Mouse (Mus musculus) liver, adult 2 months (tissue): Measurements from ENCODE around the gene Ak1. TPM values are rescaled to one million over a fixed set of nuclear protein-coding genes. Genes with fewer than 3 reads are reported as not detected.

Source experiments
- DNase-seq: peaks from one replicate; pipeline ENCODE4 v3.0.0-alpha.2; 2011; ENCODE audit warnings: low read depth, low spot score; ENCODE audit errors: extremely low read depth
- H3K27ac ChIP-seq: fragments of 200-500 bp; replicated peaks from 2 replicates; pipeline ENCODE4 v1.5.1; 2012; ENCODE audit warnings: low read depth, mild to moderate bottlenecking, control low read depth, inconsistent platforms, low read length; ENCODE audit not compliant: insufficient read depth
- H3K27me3 ChIP-seq: fragments of 200-500 bp; 2 replicates; pipeline ENCODE4 v1.6.1; 2012; ENCODE audit warnings: mild to moderate bottlenecking, moderate library complexity, low read length, inconsistent platforms; ENCODE audit not compliant: control insufficient read depth, insufficient read depth
- H3K36me3 ChIP-seq: fragments of 200-500 bp; 2 replicates; pipeline ENCODE4 v1.6.1; 2012; ENCODE audit warnings: low read length, inconsistent platforms; ENCODE audit not compliant: control insufficient read depth, insufficient read depth
- H3K4me1 ChIP-seq: fragments of 200-500 bp; 2 replicates; pipeline ENCODE4 v1.6.1; 2011; ENCODE audit warnings: low read length; ENCODE audit not compliant: control insufficient read depth, insufficient read depth
- H3K4me3 ChIP-seq: fragments of 200-500 bp; 2 replicates; pipeline ENCODE4 v1.5.1; 2011; ENCODE audit warnings: low read depth, mild to moderate bottlenecking, control low read depth, low read length, moderate library complexity; ENCODE audit not compliant: insufficient read depth
- H3K79me2 ChIP-seq: fragments of 200-500 bp; 2 replicates; pipeline ENCODE4 v1.6.1; 2012; ENCODE audit warnings: inconsistent platforms, mild to moderate bottlenecking, low read length, moderate library complexity; ENCODE audit not compliant: control insufficient read depth, insufficient read depth
- H3K9ac ChIP-seq: fragments of 200-500 bp; 2 replicates; pipeline ENCODE4 v1.6.1; 2012; ENCODE audit warnings: low read depth, mild to moderate bottlenecking, control low read depth, inconsistent platforms, low read length
- CTCF ChIP-seq: fragments of 200-500 bp; IDR thresholded peaks from 2 replicates; pipeline ENCODE4 v1.5.1; 2011; ENCODE audit warnings: low read depth, low read length, control low read depth
- POLR2A ChIP-seq: fragments of 200-500 bp; IDR thresholded peaks from 2 replicates; pipeline ENCODE4 v1.6.1; 2011; ENCODE audit warnings: low read length, control low read depth; ENCODE audit not compliant: insufficient read depth; ENCODE audit errors: extremely low read depth
- WGBS: fragments of 180-500 bp; shearing (Covaris S2); methylation state at CpG from one replicate; pipeline ENCODE4 v1.1.7; 2018; 5-methylcytosine and 5-hydroxymethylcytosine counted together
- polyA plus RNA-seq: library from polyadenylated mRNA; depleted of rRNA; stranded (reverse); fragments of >200 nt; gene quantifications from 2 replicates; pipeline ENCODE4 v1.2.3, GENCODE M21; 2012
- total RNA-seq: library from RNA; depleted of rRNA; stranded (reverse); fragments of >200 nt; gene quantifications from 2 replicates; pipeline ENCODE4 v1.2.3, GENCODE M21; 2014

The Ak1 gene
- total and polyA plus RNA-seq, 2 experiments: 0.26 to 1.4 TPM

GRCm38 (mm10) chr2:32669876-32670275 lies 48.3 kb downstream of the Ak1 start:
- WGBS: 82% methylated on average over 3 of the region's 3 CpGs
- DNase-seq: no peak
- H3K4me3 ChIP-seq: no peak overlapping the region

GRCm38 (mm10) chr2:32671147-32671546 lies 49.6 kb downstream of the Ak1 start:
- H3K27ac ChIP-seq: no peak overlapping the region
- WGBS: 75% methylated on average over 9 of the region's 9 CpGs

More at GRCm38 (mm10) chr2:32669876-32670275, 48.3 kb downstream of the Ak1 start:
- TF ChIP-seq POLR2A (no peak), CTCF (no peak)
- H3K27ac ChIP-seq: peak overlapping the region; percentile 12; the same call in 1 of the 2 replicates
- peaks cover 1% of the 10 kb centered on the region; the same call in 1 of the 2 replicates for H3K36me3 ChIP-seq
- no peak overlapping the region for H3K9ac ChIP-seq
- H3K4me1 ChIP-seq: 0 out of 2 replicates have a peak, but pooled peaks cover 2% of the 10 kb centered on the region
- no peaks in the 10 kb centered on the region for H3K27me3 ChIP-seq
- no peaks in the 10 kb centered on the region for H3K79me2 ChIP-seq

GRCm38 (mm10) chr2:32671907-32672595 lies 50.5 kb downstream of the Ak1 start:
- 86% methylated on average over 9 of the region's 9 CpGs for WGBS

More at GRCm38 (mm10) chr2:32671147-32671546, 49.6 kb downstream of the Ak1 start:
- Histone ChIP-seq H3K4me1 (no peaks in the 10 kb centered on the region), H3K27me3 (no peaks in the 10 kb centered on the region), H3K4me3 (no peak overlapping the region), H3K79me2 (no peaks in the 10 kb centered on the region), H3K36me3 (peaks cover 1% of the 10 kb centered on the region; the same call in 1 of the 2 replicates), H3K9ac (no peak overlapping the region)
- TF ChIP-seq CTCF (no peak), POLR2A (no peak)
- no peak for DNase-seq

DNA sequence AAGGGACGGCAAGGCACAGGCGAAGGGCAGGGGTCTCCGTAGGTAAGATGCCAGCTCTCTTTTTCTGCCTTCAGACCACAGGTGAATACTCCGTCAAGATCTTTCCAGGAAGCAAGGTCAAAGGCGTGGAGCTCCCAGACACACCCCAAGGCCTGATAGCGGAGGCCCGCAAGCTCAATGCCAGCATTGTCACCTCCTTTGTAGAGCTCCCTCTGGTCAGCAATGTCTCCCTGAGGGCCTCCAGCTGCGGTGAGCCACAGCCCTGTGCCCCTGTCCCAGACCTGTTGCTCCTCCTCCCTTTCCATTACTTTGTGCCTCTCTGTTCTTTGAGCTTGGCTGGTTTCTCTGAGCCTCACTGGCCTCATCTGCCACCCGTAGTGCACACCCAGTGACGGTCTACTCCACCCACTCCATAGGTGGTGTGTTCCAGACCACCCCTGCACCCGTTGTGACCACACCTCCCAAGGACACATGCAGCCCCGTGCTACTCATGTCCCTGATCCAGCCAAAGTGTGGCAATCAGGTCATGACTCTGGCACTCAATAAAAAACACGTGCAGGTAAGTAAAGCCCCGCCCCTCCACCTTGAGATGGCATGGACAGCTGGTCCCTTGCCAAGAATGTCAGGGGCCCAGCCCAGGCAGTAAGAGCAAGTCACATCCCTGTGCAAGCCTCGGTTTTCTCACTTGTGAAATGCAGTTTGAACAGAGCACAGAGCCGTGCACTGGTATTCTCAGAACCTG lies 51.8 kb downstream of the Ak1 start:
- no peaks in the 10 kb centered on the region for H3K79me2 ChIP-seq
- H3K4me3 ChIP-seq: no peak overlapping the region
- no peak overlapping the region for H3K9ac ChIP-seq
- H3K27me3 ChIP-seq: no peaks in the 10 kb centered on the region
- no peaks in the 10 kb centered on the region for H3K4me1 ChIP-seq
- DNase-seq: peak; percentile 52
- WGBS: 63% methylated on average over 16 of the region's 16 CpGs
- no peak overlapping the region for H3K27ac ChIP-seq
- TF ChIP-seq CTCF: no peak
- TF ChIP-seq POLR2A: no peak
- peaks cover 1% of the 10 kb centered on the region; the same call in 1 of the 2 replicates for H3K36me3 ChIP-seq

More at GRCm38 (mm10) chr2:32671907-32672595, 50.5 kb downstream of the Ak1 start:
- Histone ChIP-seq H3K9ac (no peak overlapping the region), H3K4me3 (no peak overlapping the region), H3K4me1 (no peaks in the 10 kb centered on the region), H3K27me3 (no peaks in the 10 kb centered on the region), H3K36me3 (peaks cover 1% of the 10 kb centered on the region; the same call in 1 of the 2 replicates), H3K27ac (no peak overlapping the region), H3K79me2 (no peaks in the 10 kb centered on the region)
- DNase-seq: no peak
- TF ChIP-seq POLR2A: no peak
- TF ChIP-seq CTCF: no peak

DNA sequence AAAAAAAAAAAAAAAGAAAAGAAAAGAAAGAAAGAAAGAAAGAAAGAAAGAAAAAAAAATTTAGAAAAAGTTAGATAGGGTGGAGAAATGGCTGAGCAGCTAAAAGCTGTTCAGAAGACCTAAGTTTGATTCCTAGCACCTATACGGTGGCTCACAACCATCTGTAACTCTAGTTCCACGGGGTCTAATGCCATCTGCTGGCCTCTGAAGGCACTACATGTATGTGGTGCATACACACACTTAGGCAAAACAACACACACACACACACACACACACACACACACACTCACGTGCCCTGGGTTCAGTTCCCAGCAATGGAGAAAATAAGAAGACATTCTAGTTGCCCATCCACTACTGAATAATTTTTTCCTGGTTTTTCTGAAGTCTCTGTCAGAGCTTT lies 55.3 kb downstream of the Ak1 start:
- 88% methylated on average over 3 of the region's 3 CpGs for WGBS
- no peak overlapping the region for H3K4me3 ChIP-seq
- H3K27ac ChIP-seq: no peak overlapping the region
- no peak overlapping the region for H3K9ac ChIP-seq
- no peaks in the 10 kb centered on the region for H3K79me2 ChIP-seq
- peaks cover 1% of the 10 kb centered on the region; the same call in 1 of the 2 replicates for H3K36me3 ChIP-seq
- H3K4me1 ChIP-seq: no peaks in the 10 kb centered on the region
- no peak for TF ChIP-seq POLR2A
- TF ChIP-seq CTCF: peak; percentile 17; the same call in 1 of the 2 replicates
- no peaks in the 10 kb centered on the region for H3K27me3 ChIP-seq
- no peak for DNase-seq
